Mouse (Mus musculus) liver, postnatal 0 days (tissue): ENCODE data around the gene Prune1.

Experiments used
- CTCF ChIP-seq: sonication (generic); IDR thresholded peaks from 2 replicates; pipeline ENCODE4 v1.5.1; 2016; ENCODE audit warnings: antibody characterized with exemption, low read depth
- EP300 ChIP-seq: IDR thresholded peaks from 2 replicates; pipeline ENCODE4 v1.6.1; 2016; ENCODE audit warnings: antibody characterized with exemption, low read depth, mild to moderate bottlenecking

DNA sequence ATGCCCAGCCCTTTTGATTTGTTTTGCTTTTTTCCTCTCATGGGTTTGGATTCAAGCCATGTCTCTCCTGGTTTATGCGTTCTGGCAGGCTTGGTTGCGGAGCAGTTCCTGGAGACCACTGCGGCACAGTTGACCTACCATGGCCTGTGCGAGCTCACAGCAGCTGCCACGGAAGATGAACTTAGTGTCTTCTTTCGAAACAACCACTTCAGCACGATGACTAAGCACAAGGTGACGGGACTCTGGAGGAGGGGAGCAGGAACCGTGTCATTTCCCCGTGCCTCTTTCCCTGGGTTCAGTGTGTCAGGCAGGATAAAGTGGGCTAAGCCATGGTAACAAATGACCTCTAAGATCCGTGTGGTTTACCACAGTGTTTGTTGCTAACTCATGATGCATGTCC is 11.7 kb upstream of the Prune1 start:
- TF ChIP-seq CTCF: no peak
- peak; percentile 62; the same call in 1 of the 2 replicates for TF ChIP-seq EP300
